Mouse (Mus musculus) CH12.LX (cell line): ENCODE data around the gene Ryr3. TPM values are rescaled to one million over a fixed set of nuclear protein-coding genes. Genes with fewer than 3 reads are reported as not detected.

Experiments used
- DNase-seq: peaks from one replicate; pipeline ENCODE4 v3.0.0-alpha.2; 2013; ENCODE audit errors: extremely low read depth
- H3K27ac ChIP-seq: 2 replicates; pipeline ENCODE4 v1.5.1; 2012; ENCODE audit warnings: low read depth, mild to moderate bottlenecking, control low read depth, moderate library complexity; ENCODE audit not compliant: insufficient read depth
- H3K27me3 ChIP-seq: replicated peaks from 2 replicates; pipeline ENCODE3; 2012; ENCODE audit warnings: inconsistent platforms
- H3K36me3 ChIP-seq, 2 experiments: replicated peaks in 1 of 2; 2 replicates each; pipeline versions ENCODE3 to v1.6.1; 2012; ENCODE audit warnings: inconsistent platforms in 1 of 2, low read length in 1 of 2, mild to moderate bottlenecking in 1 of 2, mixed read lengths in 1 of 2, moderate library complexity in 1 of 2; ENCODE audit not compliant: control insufficient read depth in 1 of 2, insufficient read depth in 1 of 2
- H3K4me1 ChIP-seq, 2 experiments: 2 replicates each; pipeline ENCODE4 v1.6.1; 2012; ENCODE audit warnings: inconsistent platforms in 1 of 2, moderate library complexity in 1 of 2; ENCODE audit not compliant: insufficient read depth in 2 of 2, control insufficient read depth in 1 of 2
- H3K4me2 ChIP-seq: 2 replicates; pipeline ENCODE4 v1.6.1; 2012; ENCODE audit warnings: low read depth, mild to moderate bottlenecking, control low read depth; ENCODE audit not compliant: poor library complexity, insufficient read depth, severe bottlenecking
- H3K4me3 ChIP-seq, 3 experiments: fragments of 150-350 bp in 1 of 3; sonication (generic) in 1 of 3; replicated peaks in 1 of 3; 2 replicates each; pipeline versions ENCODE3 to v1.5.1; 2011 to 2012; ENCODE audit warnings: low read depth in 2 of 3, low read length in 2 of 3, mild to moderate bottlenecking in 2 of 3, moderate library complexity in 2 of 3, control low read depth in 1 of 3, improper control_type of control experiment in 1 of 3, inconsistent platforms in 1 of 3, mixed read lengths in 1 of 3; ENCODE audit not compliant: poor library complexity in 1 of 3
- H3K79me2 ChIP-seq: replicated peaks from 2 replicates; pipeline ENCODE4 v1.6.1; 2012; ENCODE audit warnings: mild to moderate bottlenecking, moderate library complexity; ENCODE audit not compliant: control insufficient read depth, poor library complexity, insufficient read depth, severe bottlenecking; ENCODE audit errors: extremely low read depth
- H3K9ac ChIP-seq: 2 replicates; pipeline ENCODE4 v1.6.1; 2012; ENCODE audit warnings: low read depth, mild to moderate bottlenecking, control low read depth, moderate library complexity; ENCODE audit not compliant: insufficient read depth
- H3K9me3 ChIP-seq: replicated peaks from 2 replicates; pipeline ENCODE3; 2012; ENCODE audit warnings: low read length, inconsistent platforms, mixed read lengths
- CHD2 ChIP-seq: IDR thresholded peaks from 2 replicates; pipeline ENCODE4 v1.6.1; 2011; ENCODE audit warnings: low read length, improper control_type of control experiment
- ELF1 ChIP-seq: IDR thresholded peaks from 2 replicates; pipeline ENCODE4 v1.6.1; 2014; ENCODE audit warnings: low read depth, mild to moderate bottlenecking, inconsistent platforms, low read length, improper control_type of control experiment
- EP300 ChIP-seq: IDR thresholded peaks from 2 replicates; pipeline ENCODE4 v1.6.1; 2011; ENCODE audit warnings: low read length, improper control_type of control experiment
- ETS1 ChIP-seq: conservative IDR thresholded peaks from 2 replicates; pipeline ENCODE4 v1.6.1; 2012; ENCODE audit warnings: low read depth, mild to moderate bottlenecking, inconsistent platforms, low read length, improper control_type of control experiment, moderate library complexity
- GABPA ChIP-seq: IDR thresholded peaks from 2 replicates; pipeline ENCODE4 v1.6.1; 2012; ENCODE audit warnings: low read depth, low read length, improper control_type of control experiment, inconsistent platforms; ENCODE audit not compliant: insufficient replicate concordance
- HCFC1 ChIP-seq: IDR thresholded peaks from 2 replicates; pipeline ENCODE4 v1.6.1; 2012; ENCODE audit warnings: low read depth, mild to moderate bottlenecking, inconsistent platforms, low read length, improper control_type of control experiment
- JUN ChIP-seq: IDR thresholded peaks from 2 replicates; pipeline ENCODE4 v1.6.1; 2011; ENCODE audit warnings: low read depth, mild to moderate bottlenecking, low read length, improper control_type of control experiment, moderate library complexity; ENCODE audit not compliant: insufficient read depth
- KAT2A ChIP-seq: IDR thresholded peaks from 2 replicates; pipeline ENCODE4 v1.6.1; 2012; ENCODE audit warnings: low read length, improper control_type of control experiment, inconsistent platforms; ENCODE audit not compliant: insufficient replicate concordance
- MAFK ChIP-seq: IDR thresholded peaks from 2 replicates; pipeline ENCODE4 v1.6.1; 2011; ENCODE audit warnings: low read length, improper control_type of control experiment; ENCODE audit not compliant: insufficient replicate concordance
- MAX ChIP-seq: IDR thresholded peaks from 2 replicates; pipeline ENCODE4 v1.6.1; 2011; ENCODE audit warnings: low read length, improper control_type of control experiment
- MEF2A ChIP-seq: IDR thresholded peaks from 2 replicates; pipeline ENCODE4 v1.6.1; 2014; ENCODE audit warnings: low read depth, mild to moderate bottlenecking, inconsistent platforms, low read length, improper control_type of control experiment, borderline replicate concordance
- MYC ChIP-seq: IDR thresholded peaks from 2 replicates; pipeline ENCODE4 v1.6.1; 2011; ENCODE audit warnings: low read depth, mild to moderate bottlenecking, improper control_type of control experiment, low read length
- PAX5 ChIP-seq: IDR thresholded peaks from 2 replicates; pipeline ENCODE4 v1.6.1; 2012; ENCODE audit warnings: low read length, inconsistent platforms, mixed read lengths
- RAD21 ChIP-seq: IDR thresholded peaks from 2 replicates; pipeline ENCODE4 v1.6.1; 2011; ENCODE audit warnings: low read depth, mild to moderate bottlenecking, low read length, improper control_type of control experiment, moderate library complexity
- TBP ChIP-seq: conservative IDR thresholded peaks from 2 replicates; pipeline ENCODE4 v1.6.1; 2011; ENCODE audit warnings: low read depth, low read length, improper control_type of control experiment
- TCF12 ChIP-seq: IDR thresholded peaks from 2 replicates; pipeline ENCODE4 v1.6.1; 2014; ENCODE audit warnings: low read depth, mild to moderate bottlenecking, inconsistent platforms, low read length, improper control_type of control experiment
- UBTF ChIP-seq: IDR thresholded peaks from 2 replicates; pipeline ENCODE4 v1.6.1; 2012; ENCODE audit warnings: low read depth, mild to moderate bottlenecking, inconsistent platforms, low read length, improper control_type of control experiment, moderate library complexity
- USF1 ChIP-seq: IDR thresholded peaks from 2 replicates; pipeline ENCODE4 v1.6.1; 2014; ENCODE audit warnings: low read depth, mild to moderate bottlenecking, inconsistent platforms, low read length, improper control_type of control experiment
- USF2 ChIP-seq: conservative IDR thresholded peaks from 2 replicates; pipeline ENCODE4 v1.6.1; 2011; ENCODE audit warnings: low read depth, low read length, improper control_type of control experiment
- ZKSCAN1 ChIP-seq: IDR thresholded peaks from 2 replicates; pipeline ENCODE4 v1.6.1; 2012; ENCODE audit warnings: low read depth, inconsistent platforms, low read length, improper control_type of control experiment, borderline replicate concordance
- ZMIZ1 ChIP-seq: IDR thresholded peaks from 2 replicates; pipeline ENCODE4 v1.6.1; 2012; ENCODE audit warnings: low read depth, mild to moderate bottlenecking, inconsistent platforms, low read length, improper control_type of control experiment
- ZNF384 ChIP-seq: IDR thresholded peaks from 2 replicates; pipeline ENCODE4 v1.6.1; 2012; ENCODE audit warnings: low read depth, low read length, improper control_type of control experiment, inconsistent platforms
- dilution Hi-C: fragments of 300-500 bp; cut with MboI; formaldehyde crosslinking; loops from 2 replicates; pipeline ENCODE4 v1.14.3; 2020; ENCODE audit warnings: low sequenced_read_pairs; ENCODE audit not compliant: extremely low pct_unique_long_range_greater_than_20kb, extremely low pct_ligation_motif_present
- in situ Hi-C: fragments of 300-500 bp; cut with MboI; formaldehyde crosslinking; loops from 3 replicates; pipeline ENCODE4 v1.14.3; 2019; ENCODE audit warnings: low sequenced_read_pairs, low pct_ligation_motif_present, low pct_unique_long_range_greater_than_20kb, mixed read lengths
- polyA plus RNA-seq: library from polyadenylated mRNA; unstranded; fragments of >175 nt; gene quantifications from 2 replicates; pipeline ENCODE4 v1.2.1, GENCODE M21; 2012; ENCODE audit warnings: low read depth; ENCODE audit not compliant: insufficient read length
- total RNA-seq, 2 experiments: library from RNA; depleted of rRNA; stranded (reverse); fragments of 300-350 nt in 1 of 2; fragments of >200 nt in 1 of 2; gene quantifications; 2 replicates each; pipeline ENCODE4 v1.2.3; 2012 to 2014

The Ryr3 gene
- total and polyA plus RNA-seq, 3 experiments: 0.08 to 0.40 (median 0.16) TPM

DNA sequence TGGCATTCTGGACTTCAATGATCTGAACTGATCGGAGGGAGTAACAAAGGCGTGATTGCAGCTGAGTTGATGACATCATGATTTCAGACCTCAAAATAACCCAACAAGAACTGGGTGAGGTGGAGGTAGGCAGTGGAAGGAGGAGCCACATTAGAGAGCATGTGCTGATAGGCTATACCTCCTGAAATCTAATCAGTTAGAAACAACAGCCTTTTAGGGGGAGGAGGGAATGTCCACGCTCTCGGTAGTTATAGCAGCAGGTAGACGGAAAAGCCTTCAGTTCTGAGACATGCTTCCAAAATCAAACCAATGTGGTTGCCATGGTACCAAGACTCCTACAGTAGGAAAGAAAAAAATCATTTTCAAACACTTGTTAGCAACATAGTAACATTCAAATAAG lies 55.4 kb downstream of the Ryr3 start:
- no peaks in the 10 kb centered on the region for H3K4me1 ChIP-seq
- no peaks in the 10 kb centered on the region for H3K36me3 ChIP-seq
- TF ChIP-seq JUN (no peak), MEF2A (no peak), MYC (no peak), CHD2 (no peak), PAX5 (no peak), USF2 (no peak), MAX (no peak)
- DNase-seq: no peak
- in situ Hi-C loops (no loop called here), dilution Hi-C loops (no loop called here)
- H3K9me3 ChIP-seq: no peaks in the 10 kb centered on the region
- H3K27me3 ChIP-seq: no peaks in the 10 kb centered on the region
- no peak overlapping the region for H3K4me2 ChIP-seq
- H3K27ac ChIP-seq: no peak overlapping the region
- no peaks in the 10 kb centered on the region for H3K79me2 ChIP-seq
- no peak overlapping the region for H3K9ac ChIP-seq
- H3K4me3 ChIP-seq: no peak overlapping the region

DNA sequence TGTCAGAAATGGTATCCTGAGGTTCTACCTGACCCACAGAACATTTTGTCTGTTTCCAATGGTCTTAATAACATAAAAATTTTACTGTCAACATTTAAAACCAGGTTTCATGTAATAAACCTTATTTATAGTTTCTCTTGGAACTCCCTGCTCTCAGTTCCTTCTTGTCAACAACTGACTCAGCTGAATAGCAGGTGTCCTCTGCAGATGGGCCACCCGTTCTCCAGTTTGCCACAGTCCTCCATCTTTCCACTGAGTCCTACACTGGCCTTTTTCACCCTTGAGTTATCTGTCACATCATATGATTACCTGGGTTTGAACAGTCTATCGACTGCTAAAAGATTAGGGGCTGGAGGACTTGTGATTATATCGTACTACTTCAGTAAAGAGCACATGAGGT lies 79.1 kb downstream of the Ryr3 start:
- DNase-seq: no peak
- dilution Hi-C loops: no loop called here

DNA sequence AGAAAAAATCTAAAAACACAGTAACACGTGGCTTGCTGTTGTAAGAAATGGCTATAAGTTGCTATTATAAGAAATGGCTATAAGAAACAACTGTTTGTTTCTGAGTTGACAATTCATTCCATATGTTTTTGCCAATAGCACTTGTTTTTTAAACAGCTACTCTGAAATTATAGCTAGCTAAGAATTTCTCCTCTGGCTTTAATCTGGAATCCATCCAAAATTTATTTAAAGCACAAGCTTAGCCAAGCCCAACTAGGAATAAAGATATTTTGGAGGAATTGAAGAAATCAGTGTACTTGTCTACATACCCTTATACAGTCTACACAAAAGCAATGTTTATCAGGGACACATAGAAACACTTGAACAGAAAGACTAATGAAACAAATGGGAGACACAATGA lies 93.4 kb downstream of the Ryr3 start:
- Histone ChIP-seq H3K27ac (no peak overlapping the region), H3K9me3 (no peaks in the 10 kb centered on the region), H3K27me3 (no peaks in the 10 kb centered on the region), H3K4me3 (no peak overlapping the region), H3K36me3 (no peaks in the 10 kb centered on the region), H3K4me1 (peaks cover 0 to 13% of the 10 kb centered on the region in 2 experiments; a peak in 2 of 4 replicates), H3K9ac (no peak overlapping the region), H3K79me2 (no peaks in the 10 kb centered on the region), H3K4me2 (no peak overlapping the region)
- dilution Hi-C loops (no loop called here), in situ Hi-C loops (no loop called here)
- no peak for TF ChIP-seq ZNF384
- TF ChIP-seq ZMIZ1: no peak
- TF ChIP-seq ELF1: no peak
- TF ChIP-seq TCF12: no peak
- TF ChIP-seq MYC: no peak
- TF ChIP-seq CHD2: no peak
- TF ChIP-seq MAX: no peak
- no peak for TF ChIP-seq ZKSCAN1
- no peak for TF ChIP-seq UBTF
- TF ChIP-seq MAFK: no peak
- TF ChIP-seq KAT2A: no peak
- no peak for TF ChIP-seq RAD21
- TF ChIP-seq USF1: no peak
- no peak for TF ChIP-seq HCFC1
- TF ChIP-seq EP300: no peak
- DNase-seq: no peak

More for the DNA sequence above, 79.1 kb downstream of the Ryr3 start:
- Histone ChIP-seq H3K36me3 (no peaks in the 10 kb centered on the region), H3K9ac (no peak overlapping the region), H3K4me2 (no peak overlapping the region), H3K9me3 (no peaks in the 10 kb centered on the region), H3K79me2 (no peaks in the 10 kb centered on the region), H3K27me3 (no peaks in the 10 kb centered on the region), H3K27ac (no peak overlapping the region), H3K4me3 (no peak overlapping the region), H3K4me1 (peaks cover 0 to 13% of the 10 kb centered on the region in 2 experiments; a peak in 2 of 4 replicates)
- in situ Hi-C loops: no loop called here
- TF ChIP-seq TCF12: no peak
- no peak for TF ChIP-seq MAFK
- no peak for TF ChIP-seq ETS1
- TF ChIP-seq TBP: no peak
- TF ChIP-seq MYC: no peak
- no peak for TF ChIP-seq GABPA
